Mouse (Mus musculus) thymus, adult 2 months (tissue): ENCODE results near the gene Rarb.

Experiments used
- CTCF ChIP-seq: fragments of 200-500 bp; IDR thresholded peaks from 2 replicates; pipeline ENCODE4 v1.5.1; 2012; ENCODE audit warnings: mild to moderate bottlenecking, control low read depth, low read length, moderate library complexity, borderline replicate concordance; ENCODE audit not compliant: control insufficient read depth, poor library complexity, insufficient read depth; ENCODE audit errors: extremely low read depth
- POLR2A ChIP-seq: fragments of 200-500 bp; IDR thresholded peaks from 2 replicates; pipeline ENCODE4 v1.6.1; 2012; ENCODE audit warnings: mild to moderate bottlenecking, low read length, control low read depth, moderate library complexity; ENCODE audit not compliant: control insufficient read depth, poor library complexity, insufficient read depth; ENCODE audit errors: extremely low read depth

DNA sequence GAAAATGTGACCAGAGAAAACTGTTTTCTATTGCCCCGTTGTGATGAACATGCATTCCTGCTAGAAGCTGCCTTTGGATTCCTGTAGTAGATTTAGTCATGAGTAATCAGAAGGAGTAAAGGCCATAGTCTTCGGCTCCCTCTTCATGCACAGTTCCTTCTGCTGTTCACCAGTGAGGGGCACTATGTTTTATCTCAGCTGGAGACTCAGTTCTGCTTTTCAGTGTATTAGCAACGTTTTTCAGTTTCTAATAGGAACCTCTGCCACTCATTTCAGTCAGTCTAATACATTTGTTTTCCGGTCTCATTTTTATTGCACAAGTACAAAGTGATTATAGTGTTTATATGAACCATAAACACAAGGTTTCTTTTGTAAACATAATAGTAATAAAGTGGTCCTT lies 391.4 kb downstream of the Rarb start:
- TF ChIP-seq CTCF (no peak), POLR2A (no peak)
